Mouse (Mus musculus): ENCODE results near the gene Comtd1.

- TF ChIP-seq POLR2A (IDR thresholded peaks at IDR 0.05; ENCODE audit: control insufficient read depth, low read depth, low read length) (no peak), CTCF (IDR thresholded peaks at IDR 0.05; ENCODE audit: control insufficient read depth, insufficient read depth, insufficient replicate concordance, low read depth, low read length) (no peak)
Observed at GRCm38 (mm10) chr14:21806203-21806602, 42.6 kb downstream of the Comtd1 start.
